Mouse (Mus musculus) heart, embryonic 15.5 days (tissue): Measurements from ENCODE around the gene Igf2bp3. TPM values are rescaled to one million over a fixed set of nuclear protein-coding genes. Genes with fewer than 3 reads are reported as not detected.

Experiments used
- ATAC-seq: fragments of 200-750 bp; cut with Nextera tagmentation; replicated peaks from 2 replicates; pipeline ENCODE4 v1.8.0; 2017; ENCODE audit warnings: low read depth, moderate TSS enrichment; ENCODE audit not compliant: insufficient number of reproducible peaks, insufficient read depth, low FRiP score
- H3K27ac ChIP-seq: fragments of 300-500 bp; sonication (generic); 2 replicates; pipeline ENCODE4 v1.5.1; 2015; ENCODE audit warnings: mild to moderate bottlenecking, inconsistent platforms
- H3K27me3 ChIP-seq: fragments of 300-500 bp; sonication (generic); 2 replicates; pipeline ENCODE4 v1.6.1; 2015; ENCODE audit warnings: inconsistent platforms
- H3K36me3 ChIP-seq: fragments of 300-500 bp; sonication (generic); 2 replicates; pipeline ENCODE4 v1.6.1; 2015; ENCODE audit warnings: mild to moderate bottlenecking, inconsistent platforms
- H3K4me1 ChIP-seq: fragments of 300-500 bp; sonication (generic); replicated peaks from 2 replicates; pipeline ENCODE4 v1.6.1; 2015; ENCODE audit warnings: inconsistent platforms
- H3K4me2 ChIP-seq: fragments of 300-500 bp; sonication (generic); 2 replicates; pipeline ENCODE4 v1.6.1; 2015; ENCODE audit warnings: inconsistent platforms, mild to moderate bottlenecking, moderate library complexity
- H3K4me3 ChIP-seq: fragments of 300-500 bp; sonication (generic); 2 replicates; pipeline ENCODE4 v1.5.1; 2015; ENCODE audit warnings: mild to moderate bottlenecking, inconsistent platforms
- H3K9ac ChIP-seq: fragments of 300-500 bp; sonication (generic); 2 replicates; pipeline ENCODE4 v1.6.1; 2015; ENCODE audit warnings: mild to moderate bottlenecking, inconsistent platforms
- H3K9me3 ChIP-seq: fragments of 300-500 bp; sonication (generic); replicated peaks from 2 replicates; pipeline ENCODE4 v1.6.1; 2016; ENCODE audit warnings: inconsistent platforms
- WGBS: fragments of 180-500 bp; shearing (Covaris S2); methylation state at CpG from one replicate; pipeline ENCODE4 v1.1.7; 2015; ENCODE audit warnings: mixed read lengths; 5-methylcytosine and 5-hydroxymethylcytosine counted together
- polyA plus RNA-seq: library from polyadenylated mRNA; unstranded; fragments of >200 nt; fragmentation: Nextera tagmentation; extraction: Ambion mirVana; gene quantifications from 2 replicates; pipeline ENCODE4 v1.2.1, GENCODE M21; 2015

The Igf2bp3 gene
- polyA plus RNA-seq, 1 experiment from 2014 or later = 33.0 TPM

DNA sequence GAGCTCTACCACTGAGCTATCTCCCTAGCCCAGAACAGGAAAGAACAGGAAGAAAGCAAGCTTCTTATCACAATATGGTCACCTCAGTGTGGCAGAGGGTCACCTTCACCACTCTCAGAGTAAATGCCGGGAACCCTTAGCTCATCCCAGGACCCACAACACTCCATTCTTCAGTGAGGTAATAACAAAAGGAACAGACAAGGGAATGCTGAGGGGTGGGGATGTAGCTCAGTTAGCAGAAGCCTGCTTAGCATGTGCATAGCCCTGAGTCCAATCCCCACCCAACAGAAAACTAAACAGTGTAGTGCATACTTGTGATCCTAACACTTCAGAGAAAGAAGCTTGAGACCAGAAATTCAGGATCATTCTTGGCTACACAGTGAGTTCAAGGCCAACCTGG lies 115.7 kb downstream of the Igf2bp3 start:
- 37% methylated on average over 1 of the region's 1 CpGs for WGBS
- Histone ChIP-seq H3K36me3 (peaks cover 8% of the 10 kb centered on the region; the same call in 1 of the 2 replicates), H3K27me3 (no peaks in the 10 kb centered on the region), H3K9ac (no peak overlapping the region), H3K4me2 (no peak overlapping the region), H3K4me1 (peaks cover 47% of the 10 kb centered on the region), H3K9me3 (no peaks in the 10 kb centered on the region), H3K27ac (no peak overlapping the region), H3K4me3 (no peak overlapping the region)
- ATAC-seq = no peak

DNA sequence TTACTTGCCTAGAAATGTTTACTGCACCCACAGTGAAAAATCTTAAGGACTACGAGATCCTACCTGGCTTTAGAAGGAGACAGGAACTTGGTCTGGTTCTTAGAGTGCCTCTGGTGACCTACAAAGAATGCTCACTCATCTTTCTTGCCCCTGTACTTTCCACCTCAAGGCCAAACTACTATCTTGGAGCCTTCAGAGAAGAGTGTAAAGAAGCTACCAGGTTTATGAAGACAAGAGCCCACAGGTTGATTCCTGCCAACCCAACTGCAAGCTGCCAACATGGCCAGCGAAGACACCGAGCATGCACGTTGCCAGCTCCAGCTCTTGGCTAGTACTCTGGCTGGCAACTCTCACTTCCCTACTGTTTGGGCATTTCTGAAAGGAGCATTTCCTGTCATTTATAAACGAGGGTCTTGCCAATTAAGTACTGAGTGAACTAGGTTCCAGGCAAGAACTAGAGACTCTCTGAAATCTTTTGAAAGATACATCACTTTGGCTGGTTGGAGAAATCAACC lies 117.1 kb downstream of the Igf2bp3 start:
- Histone ChIP-seq H3K4me2 (peak overlapping the region; percentile 46), H3K36me3 (peaks cover 7% of the 10 kb centered on the region; the same call in 1 of the 2 replicates), H3K9ac (no peak overlapping the region), H3K27me3 (no peaks in the 10 kb centered on the region), H3K27ac (peak overlapping the region; percentile 82), H3K9me3 (no peaks in the 10 kb centered on the region), H3K4me3 (no peak overlapping the region), H3K4me1 (peaks cover 47% of the 10 kb centered on the region)
- 75% methylated on average over 5 of the region's 5 CpGs for WGBS
- ATAC-seq = no peak

DNA sequence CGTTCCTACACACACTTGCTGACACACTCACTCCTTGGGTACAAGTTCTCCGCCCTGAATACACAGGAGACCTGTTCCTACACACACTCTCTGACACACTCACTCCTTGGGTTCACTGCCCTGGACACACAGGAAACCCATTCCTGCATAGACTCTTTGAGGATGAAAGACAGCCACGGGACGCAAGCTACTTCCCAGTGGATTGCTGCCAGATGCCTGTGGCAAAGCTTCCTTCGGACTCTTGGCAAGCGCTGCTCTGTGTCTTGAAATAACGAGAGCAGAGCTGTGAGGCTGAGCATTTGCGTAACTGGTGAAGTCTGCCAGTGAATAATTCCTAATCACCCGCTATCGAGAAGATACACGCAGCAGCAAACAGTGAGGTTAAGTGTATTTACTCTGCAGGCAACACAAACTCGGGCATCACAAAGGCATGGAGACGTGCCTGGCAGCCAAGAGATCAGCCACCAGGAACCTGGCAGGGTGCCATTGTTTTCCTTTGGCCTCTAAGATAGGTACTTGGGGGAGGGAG lies 117.8 kb downstream of the Igf2bp3 start:
- H3K27ac ChIP-seq = peak overlapping the region; percentile 82
- H3K27me3 ChIP-seq = no peaks in the 10 kb centered on the region
- 19% methylated on average over 13 of the region's 13 CpGs for WGBS
- peaks cover 47% of the 10 kb centered on the region for H3K4me1 ChIP-seq
- no peaks in the 10 kb centered on the region for H3K9me3 ChIP-seq
- ATAC-seq = peak; percentile 81
- peak overlapping the region; percentile 17 for H3K4me3 ChIP-seq
- no peak overlapping the region for H3K9ac ChIP-seq
- peak overlapping the region; percentile 46 for H3K4me2 ChIP-seq
- H3K36me3 ChIP-seq = peaks cover 7% of the 10 kb centered on the region

DNA sequence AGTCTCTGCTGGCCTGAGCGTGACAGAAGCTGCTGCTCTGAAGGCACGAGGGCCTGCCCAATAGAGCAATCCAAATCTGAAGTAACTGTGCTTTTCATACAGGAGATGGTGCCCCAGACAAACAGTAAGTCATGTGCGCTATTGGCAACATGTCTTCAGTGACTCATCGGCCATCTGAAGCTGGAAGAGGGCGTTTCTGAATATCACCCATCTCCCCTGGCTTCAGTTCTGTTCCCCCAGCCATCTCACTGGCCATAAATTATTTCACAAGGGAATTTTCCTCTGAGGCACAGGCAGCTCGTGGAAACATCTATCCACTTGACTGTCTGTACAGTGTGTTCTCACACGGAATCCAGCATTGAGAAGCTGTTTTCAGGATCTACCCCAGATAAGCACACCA lies 118.3 kb downstream of the Igf2bp3 start:
- Histone ChIP-seq H3K36me3 (peaks cover 13% of the 10 kb centered on the region), H3K4me2 (peak overlapping the region; percentile 46), H3K9ac (no peak overlapping the region), H3K9me3 (no peaks in the 10 kb centered on the region), H3K27ac (peak overlapping the region; percentile 82), H3K4me1 (peaks cover 47% of the 10 kb centered on the region), H3K27me3 (no peaks in the 10 kb centered on the region), H3K4me3 (no peak overlapping the region)
- peak; percentile 16; the same call in 1 of the 2 replicates for ATAC-seq
- WGBS = 53% methylated on average over 7 of the region's 7 CpGs

DNA sequence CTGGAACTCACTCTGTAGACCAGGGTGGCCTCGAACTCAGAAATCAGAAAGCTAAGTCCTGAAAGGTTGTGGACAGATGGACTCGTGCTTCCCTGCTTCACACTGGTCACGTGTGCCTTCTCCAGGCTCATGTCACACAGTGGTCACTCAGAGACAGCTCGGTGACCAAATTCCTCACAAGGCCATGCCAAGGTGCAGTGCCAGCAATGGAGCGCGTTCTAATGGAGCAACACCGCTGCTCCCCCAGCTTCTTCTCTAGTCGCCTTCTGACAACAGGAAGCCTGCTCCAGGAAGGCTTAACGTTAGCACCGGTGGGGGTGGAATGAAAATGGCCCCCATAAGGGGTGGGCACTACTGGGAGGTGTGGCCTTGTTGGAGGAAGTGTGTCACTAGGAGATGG lies 119.8 kb downstream of the Igf2bp3 start:
- Histone ChIP-seq H3K4me2 (no peak overlapping the region), H3K4me3 (no peak overlapping the region), H3K9me3 (no peaks in the 10 kb centered on the region), H3K36me3 (peaks cover 26% of the 10 kb centered on the region), H3K4me1 (peaks cover 35% of the 10 kb centered on the region), H3K27ac (no peak overlapping the region), H3K9ac (no peak overlapping the region), H3K27me3 (no peaks in the 10 kb centered on the region)
- no peak for ATAC-seq
- WGBS = 84% methylated on average over 10 of the region's 10 CpGs

DNA sequence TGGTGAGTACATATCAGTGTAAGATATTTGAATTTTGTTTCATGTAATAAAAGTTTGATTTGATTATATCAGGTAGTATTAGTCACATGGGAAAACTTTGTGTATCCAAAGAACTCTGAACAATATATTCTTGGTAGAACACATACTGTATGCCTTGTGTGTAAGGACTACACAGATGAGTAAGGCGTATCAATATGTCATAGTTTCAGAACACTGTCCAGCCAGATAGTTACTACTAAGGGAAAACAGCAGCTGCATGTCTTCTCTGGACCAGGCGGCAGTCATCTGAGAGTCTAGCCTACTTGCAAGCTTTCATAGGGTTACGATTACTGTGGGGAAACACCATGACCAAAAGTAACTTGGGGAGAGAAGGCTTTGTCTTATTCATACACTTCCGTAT lies 131.7 kb downstream of the Igf2bp3 start:
- H3K27ac ChIP-seq = no peak overlapping the region
- no peak overlapping the region for H3K4me2 ChIP-seq
- no peaks in the 10 kb centered on the region for H3K27me3 ChIP-seq
- H3K4me3 ChIP-seq = no peak overlapping the region
- H3K9ac ChIP-seq = no peak overlapping the region
- no peaks in the 10 kb centered on the region for H3K9me3 ChIP-seq
- WGBS = 87% methylated on average over 4 of the region's 4 CpGs
- peaks cover 48% of the 10 kb centered on the region for H3K36me3 ChIP-seq
- ATAC-seq = no peak
- no peaks in the 10 kb centered on the region for H3K4me1 ChIP-seq

DNA sequence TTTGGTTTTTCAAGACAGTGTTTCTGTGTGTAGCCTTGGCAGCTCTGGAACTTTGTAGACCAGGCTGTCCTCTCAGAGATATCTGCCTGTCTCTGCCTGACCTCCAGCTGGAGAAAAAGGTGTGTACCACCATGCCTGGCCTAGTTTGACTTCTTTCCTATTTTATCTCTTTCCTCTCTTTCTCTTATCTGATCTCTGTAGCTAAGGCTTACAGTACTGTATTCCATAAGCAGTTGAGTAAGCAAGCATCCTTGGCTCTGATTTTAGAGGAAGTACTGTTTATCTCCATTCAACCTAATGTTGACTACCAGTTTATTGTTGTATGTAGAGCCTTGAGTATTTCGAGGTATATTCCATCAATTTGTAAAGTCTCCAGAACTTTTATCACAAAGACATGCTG lies 135.4 kb downstream of the Igf2bp3 start:
- Histone ChIP-seq H3K4me2 (no peak overlapping the region), H3K9me3 (no peaks in the 10 kb centered on the region), H3K4me1 (peaks cover 12% of the 10 kb centered on the region), H3K9ac (no peak overlapping the region), H3K27ac (no peak overlapping the region), H3K4me3 (no peak overlapping the region), H3K36me3 (peaks cover 17% of the 10 kb centered on the region), H3K27me3 (no peaks in the 10 kb centered on the region)
- WGBS = 79% methylated on average over 1 of the region's 1 CpGs
- ATAC-seq = no peak

DNA sequence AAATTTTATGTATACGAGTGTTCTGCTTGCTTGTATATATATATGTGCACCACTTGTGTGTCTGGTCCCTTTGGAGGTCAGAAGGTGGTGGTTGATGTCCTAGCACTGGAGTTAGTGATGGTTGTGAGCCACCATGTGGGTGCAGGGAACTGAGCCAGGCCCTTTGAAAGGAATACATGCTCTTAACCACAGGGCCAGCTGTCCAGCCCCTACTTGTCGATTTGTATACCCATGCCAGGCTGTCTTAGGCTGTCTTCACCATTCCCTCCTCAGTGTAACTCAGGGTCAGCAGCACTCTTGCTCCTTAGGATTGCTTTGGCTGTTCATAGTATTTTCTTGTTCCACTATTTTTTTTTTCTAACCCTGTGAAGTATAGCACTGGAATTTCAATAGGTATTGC lies 136.9 kb downstream of the Igf2bp3 start:
- 86% methylated on average over 2 of the region's 2 CpGs for WGBS
- Histone ChIP-seq H3K9me3 (no peaks in the 10 kb centered on the region), H3K27ac (no peak overlapping the region), H3K4me3 (no peak overlapping the region), H3K4me1 (peaks cover 14% of the 10 kb centered on the region), H3K4me2 (no peak overlapping the region), H3K36me3 (0 out of 2 replicates have a peak, but pooled peaks cover 4% of the 10 kb centered on the region), H3K27me3 (no peaks in the 10 kb centered on the region), H3K9ac (no peak overlapping the region)
- ATAC-seq = no peak

DNA sequence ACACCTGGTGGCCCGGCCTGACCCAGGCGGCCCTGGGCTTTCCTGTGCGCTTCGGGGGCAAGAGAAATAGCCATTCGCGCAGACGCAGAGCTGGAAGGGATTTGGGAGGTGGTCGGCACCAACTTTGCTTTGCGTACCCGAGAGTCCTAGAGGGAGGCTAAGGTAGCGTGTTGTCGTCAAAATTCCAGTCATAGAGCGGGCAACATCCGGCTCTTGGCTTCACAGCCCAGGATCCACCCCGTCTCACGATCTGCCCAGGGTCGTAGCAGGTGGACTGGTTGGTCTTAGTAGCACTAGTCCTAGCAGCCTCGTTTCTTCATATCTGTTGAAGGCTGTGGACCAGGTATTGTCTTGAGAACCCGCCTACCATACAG lies 140.7 kb downstream of the Igf2bp3 start:
- H3K4me1 ChIP-seq = peaks cover 14% of the 10 kb centered on the region
- peak overlapping the region; percentile 83 for H3K4me2 ChIP-seq

DNA sequence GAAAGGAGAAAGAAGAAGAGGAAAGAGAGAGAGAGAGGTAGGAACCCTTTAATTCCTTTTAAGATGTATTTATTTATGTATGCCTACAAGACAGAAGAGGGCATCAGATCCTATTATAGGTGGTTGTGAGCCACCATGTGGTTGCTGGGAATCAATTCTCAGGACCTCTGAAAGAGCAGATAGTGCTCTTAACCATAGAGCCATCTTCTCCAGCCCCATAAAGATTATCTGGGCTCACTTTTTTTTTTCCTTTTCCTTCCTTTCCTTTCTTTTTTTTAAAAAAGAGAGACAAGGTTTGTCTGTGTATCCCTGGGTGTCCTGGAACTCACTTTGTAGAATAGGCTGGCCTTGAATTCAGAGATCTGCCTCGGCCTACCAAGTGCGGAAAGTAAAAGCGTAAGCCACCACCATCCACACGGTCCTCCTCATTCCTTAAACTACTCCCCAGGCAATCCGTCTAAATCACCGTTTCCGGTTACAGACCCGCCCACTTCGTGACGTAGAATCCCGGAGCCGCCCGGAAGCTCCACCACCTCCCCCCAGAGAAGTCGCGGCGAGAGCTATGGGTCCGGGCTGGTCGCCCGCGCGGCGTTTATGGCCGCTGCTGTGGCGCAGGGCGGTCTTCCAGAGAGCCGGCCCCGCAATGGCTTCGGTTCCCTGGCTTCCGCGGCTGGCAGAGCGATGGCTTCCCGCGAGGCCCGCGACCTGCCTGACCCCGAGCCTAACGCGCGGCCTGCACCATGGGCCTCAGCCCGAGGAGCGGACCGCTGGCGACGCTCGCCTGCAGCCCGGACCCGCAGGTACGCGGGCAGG lies 141.2 kb downstream of the Igf2bp3 start, which contains the start of gene Malsu1:
Gene Malsu1, plus strand, starts transcription at position 492 of the 813 bp plus-strand sequence.
- H3K4me2 ChIP-seq = peak within 1 kb of the TSS; percentile 83
- WGBS = under 1% methylated on average over 49 of the region's 49 CpGs
- H3K9ac ChIP-seq = peak within 1 kb of the TSS; percentile 99
- H3K27me3 ChIP-seq = no peaks in the 10 kb centered on the region
- H3K27ac ChIP-seq = peak within 1 kb of the TSS; percentile 82
- ATAC-seq = peak; percentile 96
- H3K9me3 ChIP-seq = no peaks in the 10 kb centered on the region
- no peaks in the 10 kb centered on the region for H3K36me3 ChIP-seq
- peak within 1 kb of the TSS; percentile 97 for H3K4me3 ChIP-seq
- H3K4me1 ChIP-seq = peaks cover 14% of the 10 kb centered on the region

More for the DNA sequence above, 140.7 kb downstream of the Igf2bp3 start:
- Histone ChIP-seq H3K9me3 (no peaks in the 10 kb centered on the region), H3K27me3 (no peaks in the 10 kb centered on the region), H3K36me3 (no peaks in the 10 kb centered on the region), H3K9ac (peak overlapping the region; percentile 99), H3K27ac (peak overlapping the region; percentile 82), H3K4me3 (peak overlapping the region; percentile 97)
- 1% methylated on average over 19 of the region's 19 CpGs for WGBS
- ATAC-seq = peak; percentile 57; the same call in 1 of the 2 replicates

DNA sequence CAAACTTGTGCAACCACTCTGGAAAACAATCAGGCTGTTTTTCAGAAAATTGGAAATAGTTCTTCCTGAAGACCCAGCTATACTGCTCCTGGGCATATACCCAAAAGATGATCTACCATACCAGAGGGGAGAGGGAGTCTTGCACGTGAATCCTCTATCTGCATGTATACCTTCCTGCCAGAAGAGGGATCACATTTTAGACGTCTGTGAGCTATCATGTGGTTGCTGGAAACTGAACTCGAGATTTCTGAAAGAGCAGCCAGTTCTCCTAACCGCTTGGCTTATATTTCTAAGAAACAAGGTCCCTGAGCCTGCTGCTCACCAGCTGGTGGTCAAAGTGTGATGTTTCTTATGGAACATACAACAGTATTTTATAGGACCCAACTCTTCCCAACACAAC lies 146.4 kb downstream of the Igf2bp3 start:
- ATAC-seq = no peak
- Histone ChIP-seq H3K27me3 (no peaks in the 10 kb centered on the region), H3K4me1 (0 out of 2 replicates have a peak, but pooled peaks cover 2% of the 10 kb centered on the region), H3K9me3 (no peaks in the 10 kb centered on the region), H3K9ac (no peak overlapping the region), H3K4me2 (no peak overlapping the region), H3K36me3 (no peaks in the 10 kb centered on the region), H3K4me3 (no peak overlapping the region), H3K27ac (no peak overlapping the region)
- 40% methylated on average over 4 of the region's 4 CpGs for WGBS
